Mouse (Mus musculus): ENCODE measurements at regions not wholly inside any gene's neighbourhood (a gene's known extent, or its start where the extent isn't known, plus 50 kb on each side); places are given as distances from the start of the nearest gene placed in this dataset.

GRCm38 (mm10) chr14:25304391-25304851, 154.6 kb upstream of the Zmiz1 start:
- no peak for DNase-seq (ENCODE audit: low read depth, low spot score)
- in situ Hi-C loops (cut with MboI; ENCODE audit: low sequenced_read_pairs in 2 of 2, unreplicated experiment in 2 of 2): loop anchor here in 1 of 2 experiments (10.0 kb wide), 1 partner anchor 60 kb away; no protein-coding TSS in a partner anchor

GRCm38 (mm10) chr14:25306166-25306565, 152.8 kb upstream of the Zmiz1 start:
- Histone ChIP-seq H3K4me1 (ENCODE audit: control insufficient read depth in 2 of 2, insufficient read depth in 2 of 2, low read length in 2 of 2, poor library complexity in 1 of 2) (peaks cover 0 to 2% of the 10 kb centered on the region in 2 experiments; a peak in 1 of 4 replicates), H3K9me3 (ENCODE audit: control insufficient read depth, insufficient read depth, low read depth, low read length) (no peaks in the 10 kb centered on the region), H3K36me3 (ENCODE audit: control insufficient read depth, insufficient read depth, low read length, poor library complexity, severe bottlenecking) (no peaks in the 10 kb centered on the region), H3K9ac (ENCODE audit: insufficient read depth, low read depth, low read length, poor library complexity, severe bottlenecking) (no peak overlapping the region), H3K27ac (ENCODE audit: insufficient read depth, low read depth, low read length, poor library complexity, severe bottlenecking) (no peak overlapping the region), H3K4me3 (ENCODE audit: insufficient read depth in 1 of 2, low read depth in 1 of 2, low read length in 2 of 2, poor library complexity in 1 of 2, severe bottlenecking in 1 of 2) (no peak overlapping the region)
- TF ChIP-seq CHD2 (IDR thresholded peaks at IDR 0.05; ENCODE audit: low read depth, low read length): no peak
- no peak for TF ChIP-seq HCFC1 (IDR thresholded peaks at IDR 0.05; ENCODE audit: borderline replicate concordance, insufficient read depth, low read length)
- TF ChIP-seq ZNF384 (IDR thresholded peaks at IDR 0.05; ENCODE audit: low read depth, low read length): no peak
- TF ChIP-seq ZC3H11A (IDR thresholded peaks at IDR 0.05; ENCODE audit: borderline replicate concordance, low read depth, low read length): no peak
- no peak for TF ChIP-seq MAFK (IDR thresholded peaks at IDR 0.05; ENCODE audit: insufficient read depth, low read depth, low read length)
- no peak for DNase-seq (ENCODE audit: low read depth, low spot score)
- in situ Hi-C loops (cut with MboI; ENCODE audit: low sequenced_read_pairs in 2 of 2, unreplicated experiment in 2 of 2): loop anchor here in 1 of 2 experiments (10.0 kb wide), 1 partner anchor 59 kb away; no protein-coding TSS in a partner anchor

More at GRCm38 (mm10) chr14:25304391-25304851, 154.6 kb upstream of the Zmiz1 start:
- Histone ChIP-seq H3K9ac (ENCODE audit: insufficient read depth, low read depth, low read length, poor library complexity, severe bottlenecking) (no peak overlapping the region), H3K27ac (ENCODE audit: insufficient read depth, low read depth, low read length, poor library complexity, severe bottlenecking) (no peak overlapping the region), H3K36me3 (ENCODE audit: control insufficient read depth, insufficient read depth, low read length, poor library complexity, severe bottlenecking) (no peaks in the 10 kb centered on the region), H3K4me1 (ENCODE audit: control insufficient read depth in 2 of 2, insufficient read depth in 2 of 2, low read length in 2 of 2, poor library complexity in 1 of 2) (peaks cover 0 to 4% of the 10 kb centered on the region in 2 experiments; a peak in 1 of 4 replicates), H3K9me3 (ENCODE audit: control insufficient read depth, insufficient read depth, low read depth, low read length) (no peaks in the 10 kb centered on the region), H3K4me3 (ENCODE audit: insufficient read depth in 1 of 2, low read depth in 1 of 2, low read length in 2 of 2, poor library complexity in 1 of 2, severe bottlenecking in 1 of 2) (no peak overlapping the region)
- TF ChIP-seq HCFC1 (IDR thresholded peaks at IDR 0.05; ENCODE audit: borderline replicate concordance, insufficient read depth, low read length): no peak
- no peak for TF ChIP-seq ZC3H11A (IDR thresholded peaks at IDR 0.05; ENCODE audit: borderline replicate concordance, low read depth, low read length)
- no peak for TF ChIP-seq MAFK (IDR thresholded peaks at IDR 0.05; ENCODE audit: insufficient read depth, low read depth, low read length)
- no peak for TF ChIP-seq CHD2 (IDR thresholded peaks at IDR 0.05; ENCODE audit: low read depth, low read length)
- TF ChIP-seq ZNF384 (IDR thresholded peaks at IDR 0.05; ENCODE audit: low read depth, low read length): no peak

- no peaks in the 10 kb centered on the region for H3K9me3 ChIP-seq (ENCODE audit: control insufficient read depth, insufficient read depth, low read depth, low read length)
- H3K4me1 ChIP-seq (ENCODE audit: control insufficient read depth in 2 of 2, insufficient read depth in 2 of 2, low read length in 2 of 2, poor library complexity in 1 of 2): no peaks in the 10 kb centered on the region; a peak in 1 of 4 replicates
- TF ChIP-seq MAFK (IDR thresholded peaks at IDR 0.05; ENCODE audit: insufficient read depth, low read depth, low read length): no peak
- no peak for TF ChIP-seq ZC3H11A (IDR thresholded peaks at IDR 0.05; ENCODE audit: borderline replicate concordance, low read depth, low read length)
- TF ChIP-seq CHD2 (IDR thresholded peaks at IDR 0.05; ENCODE audit: low read depth, low read length): no peak
- TF ChIP-seq ZNF384 (IDR thresholded peaks at IDR 0.05; ENCODE audit: low read depth, low read length): no peak
- TF ChIP-seq HCFC1 (IDR thresholded peaks at IDR 0.05; ENCODE audit: borderline replicate concordance, insufficient read depth, low read length): no peak
- no peak overlapping the region for H3K4me3 ChIP-seq (ENCODE audit: insufficient read depth in 1 of 2, low read depth in 1 of 2, low read length in 2 of 2, poor library complexity in 1 of 2, severe bottlenecking in 1 of 2)
- H3K36me3 ChIP-seq (ENCODE audit: control insufficient read depth, insufficient read depth, low read length, poor library complexity, severe bottlenecking): no peaks in the 10 kb centered on the region
- in situ Hi-C loops (cut with MboI; ENCODE audit: low sequenced_read_pairs in 2 of 2, unreplicated experiment in 2 of 2): loop anchor here in 1 of 2 experiments (10.0 kb wide), 1 partner anchor 58 kb away; no protein-coding TSS in a partner anchor
- no peak for DNase-seq (ENCODE audit: low read depth, low spot score)
- no peak overlapping the region for H3K9ac ChIP-seq (ENCODE audit: insufficient read depth, low read depth, low read length, poor library complexity, severe bottlenecking)
- no peak overlapping the region for H3K27ac ChIP-seq (ENCODE audit: insufficient read depth, low read depth, low read length, poor library complexity, severe bottlenecking)
These were observed 151.9 kb upstream of the Zmiz1 start for GRCm38 (mm10) chr14:25306961-25307654.

- Histone ChIP-seq H3K9ac (ENCODE audit: insufficient read depth, low read depth, low read length, poor library complexity, severe bottlenecking) (no peak overlapping the region), H3K4me1 (ENCODE audit: control insufficient read depth in 2 of 2, insufficient read depth in 2 of 2, low read length in 2 of 2, poor library complexity in 1 of 2) (no peaks in the 10 kb centered on the region; a peak in 1 of 4 replicates), H3K27ac (ENCODE audit: insufficient read depth, low read depth, low read length, poor library complexity, severe bottlenecking) (no peak overlapping the region), H3K4me3 (ENCODE audit: insufficient read depth in 1 of 2, low read depth in 1 of 2, low read length in 2 of 2, poor library complexity in 1 of 2, severe bottlenecking in 1 of 2) (no peak overlapping the region), H3K36me3 (ENCODE audit: control insufficient read depth, insufficient read depth, low read length, poor library complexity, severe bottlenecking) (no peaks in the 10 kb centered on the region), H3K9me3 (ENCODE audit: control insufficient read depth, insufficient read depth, low read depth, low read length) (no peaks in the 10 kb centered on the region)
- no peak for TF ChIP-seq HCFC1 (IDR thresholded peaks at IDR 0.05; ENCODE audit: borderline replicate concordance, insufficient read depth, low read length)
- no peak for TF ChIP-seq ZNF384 (IDR thresholded peaks at IDR 0.05; ENCODE audit: low read depth, low read length)
- TF ChIP-seq CHD2 (IDR thresholded peaks at IDR 0.05; ENCODE audit: low read depth, low read length): no peak
- no peak for TF ChIP-seq ZC3H11A (IDR thresholded peaks at IDR 0.05; ENCODE audit: borderline replicate concordance, low read depth, low read length)
- TF ChIP-seq MAFK (IDR thresholded peaks at IDR 0.05; ENCODE audit: insufficient read depth, low read depth, low read length): no peak
- no peak for DNase-seq (ENCODE audit: low read depth, low spot score)
- in situ Hi-C loops (cut with MboI; ENCODE audit: low sequenced_read_pairs in 2 of 2, unreplicated experiment in 2 of 2): loop anchor here in 1 of 2 experiments (10.0 kb wide), 1 partner anchor 57 kb away; no protein-coding TSS in a partner anchor
These were observed 150.9 kb upstream of the Zmiz1 start for GRCm38 (mm10) chr14:25308051-25308450.
